Mouse (Mus musculus) liver, embryonic 12.5 days (tissue): ENCODE measurements around the gene Znhit1. TPM values are rescaled to one million over a fixed set of nuclear protein-coding genes. Genes with fewer than 3 reads are reported as not detected.

Experiments
- ATAC-seq: fragments of 200-750 bp; cut with Nextera tagmentation; 2 replicates; pipeline ENCODE4 v1.8.0; 2017; ENCODE audit warnings: moderate number of reproducible peaks, mild to moderate bottlenecking, moderate library complexity
- H3K27ac ChIP-seq: fragments of 300-500 bp; sonication (generic); 2 replicates; pipeline ENCODE4 v1.5.1; 2016; ENCODE audit warnings: mild to moderate bottlenecking
- H3K27me3 ChIP-seq: fragments of 300-500 bp; sonication (generic); replicated peaks from 2 replicates; pipeline ENCODE4 v1.6.1; 2016; ENCODE audit warnings: mild to moderate bottlenecking, moderate library complexity
- H3K36me3 ChIP-seq: fragments of 300-500 bp; sonication (generic); 2 replicates; pipeline ENCODE4 v1.6.1; 2016; ENCODE audit warnings: mild to moderate bottlenecking, moderate library complexity
- H3K4me1 ChIP-seq: fragments of 300-500 bp; sonication (generic); 2 replicates; pipeline ENCODE4 v1.6.1; 2016
- H3K4me2 ChIP-seq: fragments of 300-500 bp; sonication (generic); 2 replicates; pipeline ENCODE4 v1.6.1; 2016; ENCODE audit warnings: mild to moderate bottlenecking, moderate library complexity
- H3K4me3 ChIP-seq: fragments of 300-500 bp; sonication (generic); 2 replicates; pipeline ENCODE4 v1.5.1; 2016; ENCODE audit warnings: mild to moderate bottlenecking, moderate library complexity
- H3K9ac ChIP-seq: fragments of 300-500 bp; sonication (generic); 2 replicates; pipeline ENCODE4 v1.6.1; 2016; ENCODE audit warnings: mild to moderate bottlenecking, moderate library complexity
- H3K9me3 ChIP-seq: fragments of 300-500 bp; sonication (generic); replicated peaks from 2 replicates; pipeline ENCODE4 v1.6.1; 2016; ENCODE audit warnings: mild to moderate bottlenecking, moderate library complexity
- WGBS: fragments of 180-500 bp; shearing (Covaris S2); methylation state at CpG from one replicate; pipeline ENCODE4 v1.1.7; 2016; ENCODE audit not compliant: insufficient replicate concordance; 5-methylcytosine and 5-hydroxymethylcytosine counted together
- polyA plus RNA-seq: library from polyadenylated mRNA; unstranded; fragments of >200 nt; fragmentation: Nextera tagmentation; extraction: Ambion mirVana; gene quantifications from 2 replicates; pipeline ENCODE4 v1.2.1, GENCODE M21; 2016

The Znhit1 gene
- polyA plus RNA-seq, 1 experiment from 2014 or later = 67.0 TPM

- no peaks in the 10 kb centered on the region for H3K36me3 ChIP-seq
- WGBS = 52% methylated on average over 3 of the region's 3 CpGs
- peaks cover 12% of the 10 kb centered on the region for H3K4me1 ChIP-seq
- no peak overlapping the region for H3K27ac ChIP-seq
- ATAC-seq = no peak
- no peak overlapping the region for H3K4me2 ChIP-seq
- no peak overlapping the region for H3K4me3 ChIP-seq
- H3K27me3 ChIP-seq = peaks cover 77% of the 10 kb centered on the region
- H3K9me3 ChIP-seq = no peaks in the 10 kb centered on the region
- no peak overlapping the region for H3K9ac ChIP-seq
Measured at GRCm38 (mm10) chr5:137024318-137024717, 36.5 kb upstream of the Znhit1 start.

GRCm38 (mm10) chr5:137015913-137016312 is 28.1 kb upstream of the Znhit1 start:
- Histone ChIP-seq H3K9me3 (peaks cover 7% of the 10 kb centered on the region), H3K4me1 (no peaks in the 10 kb centered on the region), H3K36me3 (no peaks in the 10 kb centered on the region), H3K4me2 (no peak overlapping the region), H3K27ac (no peak overlapping the region), H3K27me3 (peaks cover 7% of the 10 kb centered on the region; the same call in 1 of the 2 replicates), H3K4me3 (no peak overlapping the region), H3K9ac (no peak overlapping the region)
- WGBS = 70% methylated on average over 3 of the region's 3 CpGs
- no peak for ATAC-seq

GRCm38 (mm10) chr5:137012401-137012950 is 24.7 kb upstream of the Znhit1 start:
- H3K9ac ChIP-seq = no peak overlapping the region
- WGBS = 63% methylated on average over 15 of the region's 15 CpGs
- no peaks in the 10 kb centered on the region for H3K4me1 ChIP-seq

GRCm38 (mm10) chr5:137009988-137010387 is 22.2 kb upstream of the Znhit1 start:
- WGBS = 20% methylated on average over 3 of the region's 3 CpGs
- Histone ChIP-seq H3K27me3 (peaks cover 21% of the 10 kb centered on the region), H3K27ac (no peak overlapping the region), H3K36me3 (no peaks in the 10 kb centered on the region), H3K9ac (no peak overlapping the region), H3K4me1 (no peaks in the 10 kb centered on the region), H3K4me3 (no peak overlapping the region), H3K4me2 (no peak overlapping the region), H3K9me3 (peaks cover 7% of the 10 kb centered on the region)
- ATAC-seq = no peak

More at GRCm38 (mm10) chr5:137012401-137012950, 24.7 kb upstream of the Znhit1 start:
- H3K9me3 ChIP-seq = peaks cover 7% of the 10 kb centered on the region
- no peak overlapping the region for H3K27ac ChIP-seq
- no peak overlapping the region for H3K4me3 ChIP-seq
- ATAC-seq = no peak
- H3K36me3 ChIP-seq = no peaks in the 10 kb centered on the region
- no peak overlapping the region for H3K4me2 ChIP-seq
- H3K27me3 ChIP-seq = peaks cover 14% of the 10 kb centered on the region

GRCm38 (mm10) chr5:137007276-137007675 is 19.5 kb upstream of the Znhit1 start:
- Histone ChIP-seq H3K4me2 (no peak overlapping the region), H3K4me1 (no peaks in the 10 kb centered on the region), H3K27ac (no peak overlapping the region), H3K27me3 (peaks cover 18% of the 10 kb centered on the region), H3K9me3 (no peaks in the 10 kb centered on the region), H3K9ac (no peak overlapping the region), H3K4me3 (no peak overlapping the region), H3K36me3 (no peaks in the 10 kb centered on the region)
- no peak for ATAC-seq
- 39% methylated on average over 8 of the region's 8 CpGs for WGBS

GRCm38 (mm10) chr5:137000612-137001011 is 12.8 kb upstream of the Znhit1 start:
- Histone ChIP-seq H3K4me2 (peak overlapping the region; percentile 33), H3K4me1 (peaks cover 23% of the 10 kb centered on the region), H3K9me3 (no peaks in the 10 kb centered on the region), H3K4me3 (no peak overlapping the region), H3K27me3 (no peaks in the 10 kb centered on the region), H3K9ac (no peak overlapping the region), H3K36me3 (peaks cover 7% of the 10 kb centered on the region), H3K27ac (no peak overlapping the region)
- ATAC-seq = no peak
- WGBS = 74% methylated on average over 2 of the region's 2 CpGs

GRCm38 (mm10) chr5:136999449-136999848 is 11.6 kb upstream of the Znhit1 start:
- Histone ChIP-seq H3K4me3 (no peak overlapping the region), H3K9me3 (no peaks in the 10 kb centered on the region), H3K4me1 (peaks cover 23% of the 10 kb centered on the region), H3K27ac (0 out of 2 replicates have a peak overlapping the region, but pooled peaks have one; percentile 7), H3K36me3 (peaks cover 19% of the 10 kb centered on the region), H3K27me3 (no peaks in the 10 kb centered on the region), H3K9ac (no peak overlapping the region), H3K4me2 (peak overlapping the region; percentile 39)
- WGBS = 38% methylated on average over 3 of the region's 5 CpGs
- peak; percentile 40 for ATAC-seq

- no peak overlapping the region for H3K4me2 ChIP-seq
- H3K9me3 ChIP-seq = no peaks in the 10 kb centered on the region
- ATAC-seq = no peak
- no peak overlapping the region for H3K9ac ChIP-seq
- H3K36me3 ChIP-seq = peaks cover 62% of the 10 kb centered on the region
- 83% methylated on average over 6 of the region's 6 CpGs for WGBS
- H3K27me3 ChIP-seq = no peaks in the 10 kb centered on the region
- no peak overlapping the region for H3K27ac ChIP-seq
- no peak overlapping the region for H3K4me3 ChIP-seq
- H3K4me1 ChIP-seq = peaks cover 27% of the 10 kb centered on the region
Measured at GRCm38 (mm10) chr5:136989801-136990200, 2.0 kb upstream of the Znhit1 start.

GRCm38 (mm10) chr5:136988420-136988819 is 599 bp upstream of the Znhit1 start:
- peak overlapping the region; percentile 12; the same call in 1 of the 2 replicates for H3K27ac ChIP-seq

GRCm38 (mm10) chr5:136987138-136987933 is 485 bp downstream of the Znhit1 start:
- H3K4me3 ChIP-seq = peak overlapping the region; percentile 88
- peak overlapping the region; percentile 95 for H3K27ac ChIP-seq
- peak; percentile 72 for ATAC-seq
- no peaks in the 10 kb centered on the region for H3K9me3 ChIP-seq
- peak overlapping the region; percentile 95 for H3K9ac ChIP-seq
- H3K4me2 ChIP-seq = peak overlapping the region; percentile 96
- no peaks in the 10 kb centered on the region for H3K27me3 ChIP-seq
- H3K4me1 ChIP-seq = peaks cover 27% of the 10 kb centered on the region
- WGBS = 1% methylated on average over 67 of the region's 67 CpGs
- H3K36me3 ChIP-seq = peaks cover 54% of the 10 kb centered on the region

More at GRCm38 (mm10) chr5:136988420-136988819, 599 bp upstream of the Znhit1 start:
- Histone ChIP-seq H3K27me3 (no peaks in the 10 kb centered on the region), H3K4me3 (peak overlapping the region; percentile 88), H3K4me2 (peak overlapping the region; percentile 96), H3K36me3 (peaks cover 62% of the 10 kb centered on the region), H3K9me3 (no peaks in the 10 kb centered on the region), H3K4me1 (peaks cover 27% of the 10 kb centered on the region), H3K9ac (peak overlapping the region; percentile 95)
- WGBS = 66% methylated on average over 7 of the region's 7 CpGs
- ATAC-seq = no peak

GRCm38 (mm10) chr5:136986695-136987137 is 1.1 kb downstream of the Znhit1 start, which contains the start of gene Plod3:
TSS of gene Plod3 (plus strand) at chr5:136987019.
- H3K4me2 ChIP-seq = peak within 1 kb of the TSS; percentile 96
- peaks cover 27% of the 10 kb centered on the region for H3K4me1 ChIP-seq
- H3K4me3 ChIP-seq = peak within 1 kb of the TSS; percentile 88
- ATAC-seq = peak; percentile 93
- no peaks in the 10 kb centered on the region for H3K27me3 ChIP-seq
- H3K27ac ChIP-seq = peak within 1 kb of the TSS; percentile 95
- WGBS = 0% methylated on average over 26 of the region's 26 CpGs
- peaks cover 54% of the 10 kb centered on the region for H3K36me3 ChIP-seq
- no peaks in the 10 kb centered on the region for H3K9me3 ChIP-seq
- H3K9ac ChIP-seq = peak within 1 kb of the TSS; percentile 95

GRCm38 (mm10) chr5:136984828-136985227 is 3.0 kb downstream of the Znhit1 start:
- H3K27me3 ChIP-seq = no peaks in the 10 kb centered on the region
- no peak overlapping the region for H3K4me3 ChIP-seq
- WGBS = 59% methylated on average over 14 of the region's 14 CpGs
- H3K9ac ChIP-seq = no peak overlapping the region
- H3K4me2 ChIP-seq = no peak overlapping the region
- no peak overlapping the region for H3K27ac ChIP-seq
- H3K4me1 ChIP-seq = peaks cover 27% of the 10 kb centered on the region
- no peak for ATAC-seq
- peaks cover 50% of the 10 kb centered on the region for H3K36me3 ChIP-seq
- H3K9me3 ChIP-seq = no peaks in the 10 kb centered on the region
